Mouse (Mus musculus): ENCODE results near the gene Napepld. TPM values are rescaled to one million over a fixed set of nuclear protein-coding genes. Genes with fewer than 3 reads are reported as not detected.

The Napepld gene
- polyA plus RNA-seq (2017; shearing (Covaris generic)) = 3.2 TPM

DNA sequence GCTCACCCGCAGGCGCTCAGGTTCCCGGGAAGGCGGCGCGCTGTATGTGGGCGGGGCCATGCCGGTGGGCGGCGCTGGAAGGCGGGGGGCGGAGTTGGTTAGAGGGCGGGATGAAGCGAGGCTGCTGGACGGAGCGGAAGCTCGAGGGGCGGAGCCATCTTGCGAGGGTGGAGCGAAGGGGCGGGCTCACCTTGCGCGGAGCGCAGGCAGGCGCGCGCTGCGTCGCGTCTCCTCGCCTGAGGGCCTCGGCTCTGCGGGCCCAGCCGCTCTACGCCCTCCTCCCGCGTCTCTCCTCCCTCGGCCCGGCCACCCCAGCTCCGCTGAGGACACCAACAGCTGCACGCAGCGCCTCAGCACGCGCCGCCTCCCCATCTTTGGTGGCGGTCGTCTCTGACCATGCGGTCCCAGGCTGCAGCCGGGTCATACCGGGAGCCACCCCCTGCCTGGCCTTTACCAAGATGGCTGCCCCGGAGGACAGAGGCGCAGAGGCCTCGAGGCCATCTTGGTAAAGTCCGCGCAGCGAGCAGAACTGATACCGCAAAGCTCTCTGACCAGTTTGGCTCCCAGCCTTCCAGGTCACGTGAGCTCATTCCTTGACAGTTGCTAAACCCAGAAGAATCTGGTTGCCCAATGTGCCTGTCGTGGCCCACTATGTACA, at the start of gene Napepld:
Gene Napepld, minus strand, starts transcription at position 46 of the 658 bp plus-strand sequence.

DNA sequence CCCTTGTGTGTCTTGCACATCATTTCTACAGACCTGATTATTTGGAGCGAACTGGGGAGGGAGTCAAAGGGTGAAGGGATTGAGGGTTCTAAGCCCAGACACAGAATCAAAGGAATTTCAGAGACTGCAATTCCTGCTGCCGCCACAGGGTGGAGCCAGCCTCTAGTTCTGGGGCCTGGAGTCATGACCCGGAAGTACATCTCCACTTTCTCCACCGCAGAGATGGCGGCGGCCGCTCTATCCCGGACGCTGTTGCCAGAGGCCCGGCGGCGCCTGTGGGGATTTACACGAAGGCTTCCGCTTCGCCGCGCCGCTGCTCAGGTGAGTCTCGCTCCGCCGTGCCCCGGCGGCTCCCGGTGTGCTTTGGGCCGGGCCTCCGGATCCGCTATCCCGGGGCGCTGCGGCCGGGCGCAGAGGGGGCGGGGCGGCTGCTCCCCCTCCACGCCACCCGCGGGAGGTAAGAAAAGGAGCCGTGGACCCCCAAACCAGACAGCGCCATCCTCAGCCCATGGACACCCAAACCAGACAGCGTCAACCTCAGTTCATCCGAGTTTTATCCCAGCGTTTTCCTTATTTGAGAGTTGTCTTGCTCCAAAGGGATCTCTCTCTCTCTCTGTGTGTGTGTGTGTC, 35.9 kb upstream of the Napepld start, which contains the start of gene Pmpcb:
Gene Pmpcb, plus strand, starts transcription at position 186 of the 630 bp plus-strand sequence.

DNA sequence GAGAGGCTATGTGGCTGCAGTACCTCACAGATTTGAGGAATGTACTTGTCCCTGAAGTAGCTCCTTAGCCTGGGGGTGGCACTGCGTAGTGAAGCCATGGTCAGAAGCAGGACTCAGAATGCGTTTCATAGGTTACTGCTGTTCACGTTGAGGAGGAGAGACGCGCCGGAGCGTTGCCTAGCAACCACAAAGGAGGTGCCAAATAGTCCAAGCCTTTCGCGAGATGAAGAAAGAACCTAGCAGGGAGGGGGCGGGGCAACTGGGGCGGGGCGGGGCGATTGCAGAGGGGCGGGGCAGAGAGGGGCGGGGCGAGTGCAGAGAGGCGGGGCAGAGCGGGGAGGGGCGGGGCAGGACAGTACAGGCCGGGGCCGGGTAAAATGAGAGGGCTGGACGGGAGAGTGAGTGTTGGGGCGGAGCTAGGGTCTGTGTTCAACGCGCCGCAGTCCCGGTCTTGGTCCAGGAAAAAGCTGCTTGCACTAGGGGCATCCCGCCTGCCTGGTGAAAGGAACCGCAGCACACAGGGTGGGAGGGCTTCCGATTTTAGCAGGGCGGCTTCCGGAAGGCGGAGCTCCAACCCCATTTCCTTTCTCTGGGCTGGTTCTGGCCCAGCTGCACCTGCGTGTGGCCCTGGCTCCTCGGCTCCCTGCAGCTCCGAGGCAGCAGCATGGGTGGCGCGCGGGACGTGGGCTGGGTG, 55.6 kb downstream of the Napepld start, which contains the start of the genes Fbxl13 and Armc10:
Gene Fbxl13, minus strand, starts transcription at position 196 of the 694 bp plus-strand sequence.
Gene Armc10, plus strand, starts transcription at position 375 of the 694 bp plus-strand sequence.

Other genes with a start within 250 kb of the Napepld start
- not detected for gene Lrrc17, start 157.8 kb downstream of the Napepld start, polyA plus RNA-seq (2017; shearing (Covaris generic))
- gene Fbxl13, start 55.8 kb downstream of the Napepld start, polyA plus RNA-seq (2017; shearing (Covaris generic)) = not detected
- 26.7 TPM for gene Armc10, start 55.6 kb downstream of the Napepld start, polyA plus RNA-seq (2017; shearing (Covaris generic))
- gene Pmpcb, start 35.7 kb upstream of the Napepld start, polyA plus RNA-seq (2017; shearing (Covaris generic)) = 60.5 TPM
- 48.7 TPM for gene Dnajc2, start 83.9 kb upstream of the Napepld start, polyA plus RNA-seq (2017; shearing (Covaris generic))
- 163 TPM for gene Psmc2, start 83.9 kb upstream of the Napepld start, polyA plus RNA-seq (2017; shearing (Covaris generic))
- gene Slc26a5, start 164.2 kb upstream of the Napepld start, polyA plus RNA-seq (2017; shearing (Covaris generic)) = not detected

All from activated CD4-positive, CD25-positive, alpha-beta regulatory T cell, adult 9 weeks (primary cell).